Mouse (Mus musculus): ENCODE results near the gene Ccdc70. TPM values are rescaled to one million over a fixed set of nuclear protein-coding genes. Genes with fewer than 3 reads are reported as not detected.

Gene Ccdc70
- polyA plus RNA-seq, 1 experiment = not detected

GRCm38 (mm10) chr8:22022244-22022643, 52.7 kb downstream of the Ccdc70 start:
- Histone ChIP-seq H3K4me1 (ENCODE audit: control insufficient read depth, insufficient read depth, low read length) (no peaks in the 10 kb centered on the region), H3K4me3 (ENCODE audit: insufficient read depth, low read length) (no peak overlapping the region), H3K27ac (ENCODE audit: insufficient read depth, low read depth, low read length) (no peak overlapping the region)
- no peak for TF ChIP-seq POLR2A (IDR thresholded peaks at IDR 0.05; ENCODE audit: borderline replicate concordance, low read depth, low read length)
- TF ChIP-seq CTCF (IDR thresholded peaks at IDR 0.05; ENCODE audit: low read depth, low read length) = no peak

Other genes starting within 250 kb of the Ccdc70 start
- gene Defa24, start 235.3 kb upstream of the Ccdc70 start, polyA plus RNA-seq (2012; ENCODE audit: insufficient read depth, insufficient read length, missing spikeins) = not detected in 2 replicates
- not detected in 2 replicates for gene Defb50, start 146.2 kb upstream of the Ccdc70 start, polyA plus RNA-seq (2012; ENCODE audit: insufficient read depth, insufficient read length, missing spikeins)
- not detected in 2 replicates for gene Defb2, start 129.8 kb upstream of the Ccdc70 start, polyA plus RNA-seq (2012; ENCODE audit: insufficient read depth, insufficient read length, missing spikeins)
- gene Defb10, start 110.9 kb upstream of the Ccdc70 start, polyA plus RNA-seq (2012; ENCODE audit: insufficient read depth, insufficient read length, missing spikeins) = not detected in 2 replicates
- not detected in 2 replicates for gene Defb9, start 84.4 kb upstream of the Ccdc70 start, polyA plus RNA-seq (2012; ENCODE audit: insufficient read depth, insufficient read length, missing spikeins)
- not detected in 2 replicates for gene Defb11, start 63.4 kb upstream of the Ccdc70 start, polyA plus RNA-seq (2012; ENCODE audit: insufficient read depth, insufficient read length, missing spikeins)
- not detected in 2 replicates for gene Defb15, start 37.1 kb upstream of the Ccdc70 start, polyA plus RNA-seq (2012; ENCODE audit: insufficient read depth, insufficient read length, missing spikeins)
- gene Defb35, start 31.4 kb upstream of the Ccdc70 start, polyA plus RNA-seq (2012; ENCODE audit: insufficient read depth, insufficient read length, missing spikeins) = not detected in 2 replicates
- gene Defb13, start 23.0 kb upstream of the Ccdc70 start, polyA plus RNA-seq (2012; ENCODE audit: insufficient read depth, insufficient read length, missing spikeins) = not detected in 2 replicates
- gene Fam90a1a, start 11.1 kb upstream of the Ccdc70 start, polyA plus RNA-seq (2012; ENCODE audit: insufficient read depth, insufficient read length, missing spikeins) = not detected in 2 replicates
- gene Atp7b, start 90.5 kb downstream of the Ccdc70 start, polyA plus RNA-seq (2012; ENCODE audit: insufficient read depth, insufficient read length, missing spikeins) = 0.12 TPM in 1 of 2 replicates, not detected in the other
- 7.7 and 9.3 TPM in 2 replicates for gene Alg11, start 90.9 kb downstream of the Ccdc70 start, polyA plus RNA-seq (2012; ENCODE audit: insufficient read depth, insufficient read length, missing spikeins)
- not detected in 2 replicates for gene Nek5, start 155.3 kb downstream of the Ccdc70 start, polyA plus RNA-seq (2012; ENCODE audit: insufficient read depth, insufficient read length, missing spikeins)
- 2.6 and 2.9 TPM in 2 replicates for gene Nek3, start 196.7 kb downstream of the Ccdc70 start, polyA plus RNA-seq (2012; ENCODE audit: insufficient read depth, insufficient read length, missing spikeins)
- 22.0 and 30.3 TPM in 2 replicates for gene Ckap2, start 216.0 kb downstream of the Ccdc70 start, polyA plus RNA-seq (2012; ENCODE audit: insufficient read depth, insufficient read length, missing spikeins)
- gene Vps36, start 223.0 kb downstream of the Ccdc70 start, polyA plus RNA-seq (2012; ENCODE audit: insufficient read depth, insufficient read length, missing spikeins) = 27.4 and 34.3 TPM in 2 replicates